Mouse (Mus musculus): ENCODE measurements around the gene Taf9. TPM values are rescaled to one million over a fixed set of nuclear protein-coding genes. Genes with fewer than 3 reads are reported as not detected.

Taf9 gene
- polyA plus RNA-seq, 1 experiment from 2014 or later: 9.6 TPM

- no peak overlapping the region for H3K4me2 ChIP-seq (replicated peaks; ENCODE audit: low read depth)
- H3K4me3 ChIP-seq (ENCODE audit: low read depth, low read length): no peak overlapping the region
- no peaks in the 10 kb centered on the region for H3K27me3 ChIP-seq (ENCODE audit: control insufficient read depth, insufficient read depth, low read length)
- ATAC-seq (ENCODE audit: low FRiP score, low TSS enrichment) (no peak), DNase-seq (ENCODE audit: low spot score) (no peak)
- no peak for TF ChIP-seq EP300 (optimal IDR thresholded peaks at IDR 0.05)
- TF ChIP-seq CTCF (IDR thresholded peaks at IDR 0.05; ENCODE audit: low read depth): peak; percentile 47
- H3K36me3 ChIP-seq (ENCODE audit: control insufficient read depth, insufficient read depth, low read length): no peaks in the 10 kb centered on the region
- no peaks in the 10 kb centered on the region for H3K4me1 ChIP-seq (replicated peaks; ENCODE audit: control insufficient read depth, insufficient read depth)
- WGBS: 88% methylated on average over 8 of the region's 8 CpGs
- H3K27ac ChIP-seq (replicated peaks): no peak overlapping the region
- no peak overlapping the region for H3K9ac ChIP-seq (ENCODE audit: low read length)
- H3K9me3 ChIP-seq (ENCODE audit: control insufficient read depth, low read length): no peaks in the 10 kb centered on the region
Observed at GRCm38 (mm10) chr13:100607756-100608155, 43.6 kb upstream of the Taf9 start.

GRCm38 (mm10) chr13:100611266-100611665 lies 40.1 kb upstream of the Taf9 start:
- no peak overlapping the region for H3K9ac ChIP-seq (ENCODE audit: low read length)
- no peak overlapping the region for H3K4me3 ChIP-seq (ENCODE audit: low read depth, low read length)
- no peaks in the 10 kb centered on the region for H3K4me1 ChIP-seq (replicated peaks; ENCODE audit: control insufficient read depth, insufficient read depth)
- DNase-seq (ENCODE audit: low spot score) (no peak), ATAC-seq (ENCODE audit: low FRiP score, low TSS enrichment) (no peak)
- H3K27me3 ChIP-seq (ENCODE audit: control insufficient read depth, insufficient read depth, low read length): no peaks in the 10 kb centered on the region
- H3K36me3 ChIP-seq (ENCODE audit: control insufficient read depth, insufficient read depth, low read length): no peaks in the 10 kb centered on the region
- no peaks in the 10 kb centered on the region for H3K9me3 ChIP-seq (ENCODE audit: control insufficient read depth, low read length)
- no peak overlapping the region for H3K27ac ChIP-seq (replicated peaks)
- no peak overlapping the region for H3K4me2 ChIP-seq (replicated peaks; ENCODE audit: low read depth)
- WGBS: 92% methylated on average over 13 of the region's 13 CpGs
- TF ChIP-seq CTCF (IDR thresholded peaks at IDR 0.05; ENCODE audit: low read depth) (no peak), EP300 (optimal IDR thresholded peaks at IDR 0.05) (no peak)

GRCm38 (mm10) chr13:100612251-100612650 lies 39.1 kb upstream of the Taf9 start:
- Histone ChIP-seq H3K27ac (replicated peaks) (no peak overlapping the region), H3K9me3 (ENCODE audit: control insufficient read depth, low read length) (no peaks in the 10 kb centered on the region), H3K27me3 (ENCODE audit: control insufficient read depth, insufficient read depth, low read length) (no peaks in the 10 kb centered on the region), H3K36me3 (ENCODE audit: control insufficient read depth, insufficient read depth, low read length) (no peaks in the 10 kb centered on the region), H3K4me1 (replicated peaks; ENCODE audit: control insufficient read depth, insufficient read depth) (no peaks in the 10 kb centered on the region), H3K4me3 (ENCODE audit: low read depth, low read length) (no peak overlapping the region), H3K9ac (ENCODE audit: low read length) (no peak overlapping the region), H3K4me2 (replicated peaks; ENCODE audit: low read depth) (no peak overlapping the region)
- ATAC-seq (ENCODE audit: low FRiP score, low TSS enrichment): no peak
- TF ChIP-seq EP300 (optimal IDR thresholded peaks at IDR 0.05) (no peak), CTCF (IDR thresholded peaks at IDR 0.05; ENCODE audit: low read depth) (no peak)
- no peak for DNase-seq (ENCODE audit: low spot score)
- WGBS: 95% methylated on average over 10 of the region's 10 CpGs

- ATAC-seq (ENCODE audit: low FRiP score, low TSS enrichment): no peak
Observed at GRCm38 (mm10) chr13:100612903-100613302, 38.5 kb upstream of the Taf9 start.

GRCm38 (mm10) chr13:100616181-100617087 lies 34.9 kb upstream of the Taf9 start, which contains the start of gene Marveld2:
Gene Marveld2, minus strand, starts transcription at chr13:100616971.
- TF ChIP-seq EP300 (optimal IDR thresholded peaks at IDR 0.05) (no peak), CTCF (IDR thresholded peaks at IDR 0.05; ENCODE audit: low read depth) (peak; percentile 13; the same call in 1 of the 2 replicates)
- H3K4me3 ChIP-seq (ENCODE audit: low read depth, low read length): peak within 1 kb of the TSS; percentile 64
- 4% methylated on average over 73 of the region's 77 CpGs for WGBS
- peak; percentile 86 for DNase-seq (ENCODE audit: low spot score)
- peak within 1 kb of the TSS; percentile 79 for H3K4me2 ChIP-seq (replicated peaks; ENCODE audit: low read depth)
- H3K27ac ChIP-seq (replicated peaks): peak within 1 kb of the TSS; percentile 89
- H3K4me1 ChIP-seq (replicated peaks; ENCODE audit: control insufficient read depth, insufficient read depth): no peaks in the 10 kb centered on the region
- ATAC-seq (ENCODE audit: low FRiP score, low TSS enrichment): peak; percentile 95
- H3K27me3 ChIP-seq (ENCODE audit: control insufficient read depth, insufficient read depth, low read length): no peaks in the 10 kb centered on the region
- peak within 1 kb of the TSS; percentile 67 for H3K9ac ChIP-seq (ENCODE audit: low read length)
- H3K9me3 ChIP-seq (ENCODE audit: control insufficient read depth, low read length): no peaks in the 10 kb centered on the region
- peaks cover under 1% of the 10 kb centered on the region; the same call in 1 of the 2 replicates for H3K36me3 ChIP-seq (ENCODE audit: control insufficient read depth, insufficient read depth, low read length)

More at GRCm38 (mm10) chr13:100612903-100613302, 38.5 kb upstream of the Taf9 start:
- TF ChIP-seq CTCF (IDR thresholded peaks at IDR 0.05; ENCODE audit: low read depth): peak; percentile 52
- no peak for TF ChIP-seq EP300 (optimal IDR thresholded peaks at IDR 0.05)
- H3K4me1 ChIP-seq (replicated peaks; ENCODE audit: control insufficient read depth, insufficient read depth): no peaks in the 10 kb centered on the region
- no peak overlapping the region for H3K4me3 ChIP-seq (ENCODE audit: low read depth, low read length)
- H3K36me3 ChIP-seq (ENCODE audit: control insufficient read depth, insufficient read depth, low read length): no peaks in the 10 kb centered on the region
- WGBS: 55% methylated on average over 2 of the region's 2 CpGs
- DNase-seq (ENCODE audit: low spot score): no peak
- no peaks in the 10 kb centered on the region for H3K27me3 ChIP-seq (ENCODE audit: control insufficient read depth, insufficient read depth, low read length)
- no peak overlapping the region for H3K27ac ChIP-seq (replicated peaks)
- H3K9me3 ChIP-seq (ENCODE audit: control insufficient read depth, low read length): no peaks in the 10 kb centered on the region
- no peak overlapping the region for H3K4me2 ChIP-seq (replicated peaks; ENCODE audit: low read depth)
- H3K9ac ChIP-seq (ENCODE audit: low read length): no peak overlapping the region

GRCm38 (mm10) chr13:100617583-100617982 lies 33.8 kb upstream of the Taf9 start:
- no peaks in the 10 kb centered on the region for H3K4me1 ChIP-seq (replicated peaks; ENCODE audit: control insufficient read depth, insufficient read depth)
- DNase-seq (ENCODE audit: low spot score): no peak
- H3K4me3 ChIP-seq (ENCODE audit: low read depth, low read length): no peak overlapping the region
- no peak overlapping the region; the same call in 1 of the 2 replicates for H3K27ac ChIP-seq (replicated peaks)
- no peaks in the 10 kb centered on the region for H3K27me3 ChIP-seq (ENCODE audit: control insufficient read depth, insufficient read depth, low read length)
- H3K36me3 ChIP-seq (ENCODE audit: control insufficient read depth, insufficient read depth, low read length): peaks cover 7% of the 10 kb centered on the region
- H3K9me3 ChIP-seq (ENCODE audit: control insufficient read depth, low read length): no peaks in the 10 kb centered on the region
- no peak for ATAC-seq (ENCODE audit: low FRiP score, low TSS enrichment)
- 85% methylated on average over 13 of the region's 13 CpGs for WGBS
- H3K4me2 ChIP-seq (replicated peaks; ENCODE audit: low read depth): no peak overlapping the region
- no peak for TF ChIP-seq CTCF (IDR thresholded peaks at IDR 0.05; ENCODE audit: low read depth)
- no peak overlapping the region for H3K9ac ChIP-seq (ENCODE audit: low read length)
